Mouse (Mus musculus): Measurements from ENCODE around the gene Dnal1.

GRCm38 (mm10) chr12:84173309-84173915, 59.2 kb downstream of the Dnal1 start:
- TF ChIP-seq CTCF (IDR thresholded peaks at IDR 0.05; ENCODE audit: borderline replicate concordance, extremely low read depth, insufficient read depth, insufficient read length) (no peak), POLR2A (IDR thresholded peaks at IDR 0.05; ENCODE audit: borderline replicate concordance, extremely low read depth, insufficient read depth, insufficient read length, poor library complexity, severe bottlenecking) (no peak)
